Mouse (Mus musculus): ENCODE measurements at regions not wholly inside any gene's neighbourhood (a gene's known extent, or its start where the extent isn't known, plus 50 kb on each side); places are given as distances from the start of the nearest gene placed in this dataset.
A peak's percentile ranks its signal among the peaks of the same experiment; 100 is the strongest.
"Not testable (repeated sequence)": the region's sequence is repeated elsewhere in the genome, so short reads cannot be mapped to it uniquely, and the experiment has no call there.

GRCm38 (mm10) chr10:99578366-99578765, 181.1 kb downstream of the Csl start:
- no peak for DNase-seq (ENCODE audit: low read depth)

GRCm38 (mm10) chr10:99580191-99580590, 179.3 kb downstream of the Csl start:
- DNase-seq (ENCODE audit: low read depth) = no peak

GRCm38 (mm10) chr10:99581074-99581473, 178.4 kb downstream of the Csl start:
- DNase-seq (ENCODE audit: low read depth) = peak; percentile 90

GRCm38 (mm10) chr10:99584855-99585254, 174.6 kb downstream of the Csl start:
- no peak for DNase-seq (ENCODE audit: low read depth)

GRCm38 (mm10) chr10:99592220-99592619, 167.2 kb downstream of the Csl start:
- no peak for DNase-seq (ENCODE audit: low read depth)

GRCm38 (mm10) chr10:99595659-99596058, 163.8 kb downstream of the Csl start:
- DNase-seq (ENCODE audit: low read depth) = no peak

GRCm38 (mm10) chr10:99599142-99600120, 160.0 kb downstream of the Csl start:
- not testable (repeated sequence) for DNase-seq (ENCODE audit: low read depth)

GRCm38 (mm10) chr10:99602331-99602730, 157.1 kb downstream of the Csl start:
- no peak for DNase-seq (ENCODE audit: low read depth)

- DNase-seq (ENCODE audit: low read depth) = peak; percentile 51
Measured at GRCm38 (mm10) chr10:99604172-99604571, 155.3 kb downstream of the Csl start.

GRCm38 (mm10) chr10:99608477-99608876, 151.0 kb downstream of the Csl start:
- DNase-seq (ENCODE audit: low read depth) = no peak

GRCm38 (mm10) chr10:99609420-99609819, 150.0 kb downstream of the Csl start:
- no peak for DNase-seq (ENCODE audit: low read depth)

GRCm38 (mm10) chr10:99610890-99611289, 148.6 kb downstream of the Csl start:
- DNase-seq (ENCODE audit: low read depth) = no peak

- no peak for DNase-seq (ENCODE audit: low read depth)
Measured at GRCm38 (mm10) chr10:99614392-99615249, 144.8 kb downstream of the Csl start.

GRCm38 (mm10) chr10:99615371-99615770, 144.1 kb downstream of the Csl start:
- DNase-seq (ENCODE audit: low read depth) = no peak

- DNase-seq (ENCODE audit: low read depth) = no peak
Measured at GRCm38 (mm10) chr10:99615779-99616178, 143.7 kb downstream of the Csl start.

- no peak for DNase-seq (ENCODE audit: low read depth)
Measured at GRCm38 (mm10) chr10:99617623-99618022, 141.8 kb downstream of the Csl start.

- DNase-seq (ENCODE audit: low read depth) = no peak
Measured at GRCm38 (mm10) chr10:99619421-99620151, 139.9 kb downstream of the Csl start.

GRCm38 (mm10) chr10:99620489-99620888, 139.0 kb downstream of the Csl start:
- DNase-seq (ENCODE audit: low read depth) = no peak

- DNase-seq (ENCODE audit: low read depth) = peak; percentile 57
Measured at GRCm38 (mm10) chr10:99627355-99627754, 132.1 kb downstream of the Csl start.

GRCm38 (mm10) chr10:99632250-99632985, 127.0 kb downstream of the Csl start:
- DNase-seq (ENCODE audit: low read depth) = no peak

- no peak for DNase-seq (ENCODE audit: low read depth)
Measured at GRCm38 (mm10) chr10:99635796-99636195, 123.7 kb downstream of the Csl start.

Data from gonadal fat pad, adult 2 months (tissue).